Mouse (Mus musculus) limb, embryonic 14.5 days (tissue): Measurements from ENCODE around the gene Dppa2. TPM values are rescaled to one million over a fixed set of nuclear protein-coding genes. Genes with fewer than 3 reads are reported as not detected.

Experiments
- ATAC-seq: fragments of 200-750 bp; cut with Nextera tagmentation; 2 replicates; pipeline ENCODE4 v1.8.0; 2017; ENCODE audit warnings: low read depth, moderate number of reproducible peaks, moderate TSS enrichment; ENCODE audit not compliant: low FRiP score
- DNase-seq: peaks from one replicate; pipeline ENCODE4 v3.0.0-alpha.2; 2015; ENCODE audit warnings: low spot score
- H3K27ac ChIP-seq: fragments of 300-500 bp; sonication (generic); replicated peaks from 2 replicates; pipeline ENCODE4 v1.5.1; 2014; ENCODE audit warnings: low read depth, mild to moderate bottlenecking, low read length, moderate library complexity, mixed read lengths
- H3K27me3 ChIP-seq: fragments of 300-500 bp; sonication (generic); 2 replicates; pipeline ENCODE4 v1.6.1; 2014; ENCODE audit warnings: low read length, mixed read lengths; ENCODE audit not compliant: control insufficient read depth, insufficient read depth
- H3K36me3 ChIP-seq: fragments of 300-500 bp; sonication (generic); 2 replicates; pipeline ENCODE4 v1.6.1; 2014; ENCODE audit warnings: mild to moderate bottlenecking, low read length, moderate library complexity, mixed read lengths; ENCODE audit not compliant: control insufficient read depth, insufficient read depth
- H3K4me1 ChIP-seq: fragments of 300-500 bp; sonication (generic); 2 replicates; pipeline ENCODE4 v1.6.1; 2014; ENCODE audit warnings: antibody characterized with exemption, low read length, mixed read lengths; ENCODE audit not compliant: control insufficient read depth, insufficient read depth
- H3K4me2 ChIP-seq: fragments of 300-500 bp; sonication (generic); replicated peaks from 2 replicates; pipeline ENCODE4 v1.6.1; 2014; ENCODE audit warnings: low read depth, mild to moderate bottlenecking, low read length, moderate library complexity; ENCODE audit not compliant: severe bottlenecking
- H3K4me3 ChIP-seq: fragments of 300-500 bp; sonication (generic); replicated peaks from 2 replicates; pipeline ENCODE4 v1.5.1; 2014; ENCODE audit warnings: low read length
- H3K9ac ChIP-seq: fragments of 300-500 bp; sonication (generic); 2 replicates; pipeline ENCODE4 v1.6.1; 2014; ENCODE audit warnings: mild to moderate bottlenecking, low read depth, low read length, moderate library complexity; ENCODE audit not compliant: severe bottlenecking
- H3K9me3 ChIP-seq: fragments of 300-500 bp; sonication (generic); 2 replicates; pipeline ENCODE4 v1.6.1; 2016; ENCODE audit warnings: low read length; ENCODE audit not compliant: control insufficient read depth
- POLR2A ChIP-seq: fragments of 200-500 bp; IDR thresholded peaks from 2 replicates; pipeline ENCODE4 v1.8.0; 2012; ENCODE audit warnings: inconsistent platforms, mild to moderate bottlenecking, moderate library complexity, borderline replicate concordance; ENCODE audit not compliant: insufficient read depth, insufficient read length; ENCODE audit errors: extremely low read depth
- WGBS: fragments of 180-500 bp; shearing (Covaris S2); extraction: QIAGEN DNeasy Blood & Tissue Kit; methylation state at CpG from one replicate; pipeline ENCODE4 v1.1.7; 2014; 5-methylcytosine and 5-hydroxymethylcytosine counted together
- polyA plus RNA-seq, 2 experiments: library from polyadenylated mRNA; depleted of rRNA in 1 of 2; stranded (reverse) in 1 of 2; unstranded in 1 of 2; fragments of >200 nt; fragmentation: Nextera tagmentation in 1 of 2; extraction: Ambion mirVana in 1 of 2; gene quantifications; 2 replicates each; pipeline versions ENCODE4 v1.2.1 to v1.2.3; 2012 to 2014

Gene Dppa2
- polyA plus RNA-seq, 2 experiments = 0.03 TPM; not detected in 1

GRCm38 (mm10) chr16:48320781-48321180 is 17.1 kb downstream of the Dppa2 start:
- Histone ChIP-seq H3K9me3 (no peaks in the 10 kb centered on the region), H3K36me3 (no peaks in the 10 kb centered on the region), H3K4me1 (no peaks in the 10 kb centered on the region), H3K9ac (no peak overlapping the region), H3K4me3 (no peak overlapping the region), H3K27ac (no peak overlapping the region), H3K4me2 (no peak overlapping the region), H3K27me3 (no peaks in the 10 kb centered on the region)
- ATAC-seq (no peak), DNase-seq (no peak)
- WGBS = 97% methylated on average over 6 of the region's 6 CpGs
- no peak for TF ChIP-seq POLR2A

DNA sequence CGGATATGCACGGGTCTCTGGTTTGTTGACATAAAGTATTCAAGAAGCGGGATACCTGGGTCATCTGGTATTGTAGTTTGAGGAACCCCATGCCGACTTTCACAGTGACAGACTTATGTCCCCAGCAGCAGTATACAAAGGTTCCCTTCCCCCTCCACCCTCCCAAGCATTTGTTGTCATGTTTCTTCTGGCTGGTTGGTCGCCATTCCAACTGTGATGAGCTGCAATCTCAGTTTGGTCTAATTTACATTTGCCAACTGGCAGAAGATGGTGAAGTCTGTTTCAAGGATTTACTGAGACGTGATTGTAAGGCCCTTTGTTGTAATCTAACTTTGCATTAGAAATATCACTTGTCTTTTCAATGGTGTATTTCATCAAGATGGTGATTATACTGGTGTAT is 19.4 kb downstream of the Dppa2 start:
- no peaks in the 10 kb centered on the region for H3K4me1 ChIP-seq
- H3K27me3 ChIP-seq = no peaks in the 10 kb centered on the region
- H3K27ac ChIP-seq = no peak overlapping the region
- ATAC-seq (no peak), DNase-seq (no peak)
- H3K9ac ChIP-seq = no peak overlapping the region
- no peak for TF ChIP-seq POLR2A
- no peak overlapping the region for H3K4me2 ChIP-seq
- no peak overlapping the region for H3K4me3 ChIP-seq
- WGBS = 77% methylated on average over 6 of the region's 6 CpGs
- no peaks in the 10 kb centered on the region for H3K36me3 ChIP-seq
- no peaks in the 10 kb centered on the region for H3K9me3 ChIP-seq

DNA sequence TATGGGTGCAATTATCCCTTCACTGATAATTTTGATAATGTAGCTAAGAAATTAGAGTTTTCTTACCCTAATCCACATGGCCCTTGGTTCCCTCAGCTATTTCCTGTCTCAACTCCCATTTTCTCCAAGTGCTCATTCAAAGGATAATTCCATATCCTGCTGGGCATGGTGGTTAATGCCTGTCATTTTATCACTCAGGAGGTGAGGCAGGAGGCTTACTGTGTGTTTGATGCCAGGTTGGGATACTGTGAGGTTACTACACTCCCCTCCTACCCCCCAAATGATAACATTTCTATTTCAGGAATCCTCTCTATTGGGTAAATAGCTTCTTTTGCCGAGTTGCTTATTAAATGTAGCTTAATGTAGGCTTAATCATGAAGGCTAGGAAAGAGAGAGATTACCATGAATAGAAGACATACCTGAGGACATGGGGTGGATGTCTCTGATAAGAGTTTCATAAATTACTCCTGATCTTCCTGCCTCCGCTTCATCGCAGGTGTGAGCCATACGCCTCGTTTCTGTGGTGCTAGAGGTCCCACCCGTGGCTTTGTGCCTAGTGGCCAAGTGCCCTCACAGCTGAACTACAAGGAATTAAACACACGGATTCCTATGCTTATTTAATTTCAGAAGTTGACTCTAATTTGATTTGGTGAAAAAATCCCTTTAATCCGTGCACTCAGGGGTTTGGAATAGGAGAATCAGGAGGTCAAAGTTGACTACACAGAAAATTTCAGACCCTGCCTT is 20.1 kb downstream of the Dppa2 start:
- no peaks in the 10 kb centered on the region for H3K9me3 ChIP-seq
- H3K9ac ChIP-seq = no peak overlapping the region
- H3K4me1 ChIP-seq = no peaks in the 10 kb centered on the region
- no peak for TF ChIP-seq POLR2A
- WGBS = 78% methylated on average over 8 of the region's 8 CpGs
- H3K36me3 ChIP-seq = no peaks in the 10 kb centered on the region
- H3K27me3 ChIP-seq = no peaks in the 10 kb centered on the region
- H3K27ac ChIP-seq = no peak overlapping the region
- H3K4me2 ChIP-seq = no peak overlapping the region
- no peak for DNase-seq
- H3K4me3 ChIP-seq = no peak overlapping the region
- no peak for ATAC-seq

DNA sequence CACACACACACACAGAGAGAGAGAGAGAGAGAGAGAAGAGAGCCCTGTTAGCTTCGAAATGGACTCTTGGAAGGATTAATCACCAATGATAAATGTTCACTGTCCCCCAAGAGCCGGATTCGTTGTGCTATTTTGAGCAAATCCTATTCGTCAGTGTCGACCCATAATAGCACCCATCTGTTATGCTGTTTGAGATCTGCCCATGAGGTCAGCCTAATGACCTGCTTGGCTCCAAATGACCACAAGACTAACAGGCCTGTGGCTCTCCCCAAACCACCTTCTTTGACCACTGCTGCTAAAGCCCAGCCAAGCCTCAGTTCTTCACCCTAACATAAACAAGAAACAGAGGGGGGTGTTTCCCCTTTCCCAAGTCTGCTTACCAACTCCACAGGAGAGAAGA is 23.2 kb downstream of the Dppa2 start:
- no peak overlapping the region for H3K4me2 ChIP-seq
- ATAC-seq (no peak), DNase-seq (no peak)
- no peak overlapping the region for H3K27ac ChIP-seq
- H3K4me3 ChIP-seq = no peak overlapping the region
- 30% methylated on average over 5 of the region's 5 CpGs for WGBS
- no peaks in the 10 kb centered on the region for H3K36me3 ChIP-seq
- H3K4me1 ChIP-seq = no peaks in the 10 kb centered on the region
- no peaks in the 10 kb centered on the region for H3K27me3 ChIP-seq
- no peaks in the 10 kb centered on the region for H3K9me3 ChIP-seq
- no peak for TF ChIP-seq POLR2A
- no peak overlapping the region for H3K9ac ChIP-seq

DNA sequence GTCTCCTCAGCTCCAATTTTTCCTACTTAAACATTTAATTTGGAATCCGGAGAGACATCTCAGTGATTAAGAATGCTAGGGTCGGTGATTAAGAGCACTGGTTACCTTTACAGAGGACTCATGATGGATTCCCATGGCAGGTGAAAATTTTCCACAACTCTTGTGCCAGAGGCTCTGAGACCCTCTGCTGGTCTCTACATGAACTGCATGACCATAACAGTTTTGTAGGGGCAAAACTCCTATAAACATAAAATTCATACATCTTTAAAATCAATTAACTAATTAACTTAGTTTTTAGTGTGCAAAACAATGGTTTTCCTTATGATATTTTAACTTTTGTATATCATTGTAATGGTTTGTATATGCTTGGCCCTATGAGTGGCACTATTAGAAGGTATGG is 24.7 kb downstream of the Dppa2 start:
- no peaks in the 10 kb centered on the region for H3K9me3 ChIP-seq
- no peaks in the 10 kb centered on the region for H3K27me3 ChIP-seq
- H3K4me2 ChIP-seq = no peak overlapping the region
- no peaks in the 10 kb centered on the region for H3K36me3 ChIP-seq
- DNase-seq (no peak), ATAC-seq (no peak)
- no peak overlapping the region for H3K27ac ChIP-seq
- H3K4me1 ChIP-seq = no peaks in the 10 kb centered on the region
- WGBS = 94% methylated on average over 2 of the region's 2 CpGs
- TF ChIP-seq POLR2A = no peak
- no peak overlapping the region for H3K9ac ChIP-seq
- no peak overlapping the region for H3K4me3 ChIP-seq
